Mouse (Mus musculus): ENCODE measurements around the gene Anxa1. TPM values are rescaled to one million over a fixed set of nuclear protein-coding genes. Genes with fewer than 3 reads are reported as not detected.

Gene Anxa1
- total RNA-seq (2023) = 6.3 TPM

GRCm38 (mm10) chr19:20390455-20390994 lies at the start of gene Anxa1:
Anxa1 (minus strand) TSS chr19:20390944.

Other genes starting within 250 kb of the Anxa1 start
- gene Aldh1a1, start 101.8 kb upstream of the Anxa1 start, total RNA-seq (2023) = 0.40 TPM